Mouse (Mus musculus) olfactory bulb, adult 2 months (tissue): Measurements from ENCODE around the gene Tdp1.

ENCODE experiments used
- CTCF ChIP-seq: fragments of 200-500 bp; IDR thresholded peaks from 2 replicates; pipeline ENCODE4 v1.5.1; 2012; ENCODE audit warnings: low read depth, mild to moderate bottlenecking, low read length, moderate library complexity; ENCODE audit not compliant: insufficient read depth
- POLR2A ChIP-seq: fragments of 200-500 bp; IDR thresholded peaks from 2 replicates; pipeline ENCODE4 v1.6.1; 2012; ENCODE audit warnings: mild to moderate bottlenecking, low read depth, low read length, moderate library complexity; ENCODE audit not compliant: insufficient read depth

DNA sequence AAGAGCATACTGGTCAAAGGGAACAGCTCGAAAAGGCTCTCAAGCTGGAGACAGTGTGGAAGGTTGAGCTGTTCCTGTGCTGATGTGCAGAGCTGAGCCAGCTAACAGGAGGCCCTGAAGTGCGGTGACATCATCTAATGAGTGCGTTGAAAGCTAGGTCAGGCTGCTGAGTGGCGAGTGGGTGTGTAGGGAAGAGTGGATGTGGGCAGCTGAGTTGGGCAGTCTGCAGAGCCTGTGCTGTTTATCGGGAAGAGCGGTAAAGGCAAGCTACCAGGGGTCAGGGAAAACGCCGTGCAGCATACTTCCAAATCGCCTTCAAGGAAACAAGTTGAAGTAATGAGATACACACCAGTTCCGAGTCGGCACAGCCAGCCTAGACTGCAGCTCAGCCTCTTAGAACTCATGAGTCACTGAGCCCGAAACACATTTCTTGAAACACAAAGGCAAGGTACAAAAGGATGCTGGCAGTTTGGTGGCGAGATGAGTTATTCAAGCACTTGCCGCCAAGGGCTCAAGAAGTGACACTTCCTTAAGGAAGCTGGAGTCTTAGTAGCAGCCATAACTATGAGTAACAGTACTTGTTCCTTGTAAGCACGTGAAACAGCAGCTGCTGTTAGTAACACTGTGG is 33.6 kb downstream of the Tdp1 start:
- no peak for TF ChIP-seq CTCF
- no peak for TF ChIP-seq POLR2A
